Comparison of ENCODE assay signal across 8 mouse cellular contexts in the genomic region with DNA sequence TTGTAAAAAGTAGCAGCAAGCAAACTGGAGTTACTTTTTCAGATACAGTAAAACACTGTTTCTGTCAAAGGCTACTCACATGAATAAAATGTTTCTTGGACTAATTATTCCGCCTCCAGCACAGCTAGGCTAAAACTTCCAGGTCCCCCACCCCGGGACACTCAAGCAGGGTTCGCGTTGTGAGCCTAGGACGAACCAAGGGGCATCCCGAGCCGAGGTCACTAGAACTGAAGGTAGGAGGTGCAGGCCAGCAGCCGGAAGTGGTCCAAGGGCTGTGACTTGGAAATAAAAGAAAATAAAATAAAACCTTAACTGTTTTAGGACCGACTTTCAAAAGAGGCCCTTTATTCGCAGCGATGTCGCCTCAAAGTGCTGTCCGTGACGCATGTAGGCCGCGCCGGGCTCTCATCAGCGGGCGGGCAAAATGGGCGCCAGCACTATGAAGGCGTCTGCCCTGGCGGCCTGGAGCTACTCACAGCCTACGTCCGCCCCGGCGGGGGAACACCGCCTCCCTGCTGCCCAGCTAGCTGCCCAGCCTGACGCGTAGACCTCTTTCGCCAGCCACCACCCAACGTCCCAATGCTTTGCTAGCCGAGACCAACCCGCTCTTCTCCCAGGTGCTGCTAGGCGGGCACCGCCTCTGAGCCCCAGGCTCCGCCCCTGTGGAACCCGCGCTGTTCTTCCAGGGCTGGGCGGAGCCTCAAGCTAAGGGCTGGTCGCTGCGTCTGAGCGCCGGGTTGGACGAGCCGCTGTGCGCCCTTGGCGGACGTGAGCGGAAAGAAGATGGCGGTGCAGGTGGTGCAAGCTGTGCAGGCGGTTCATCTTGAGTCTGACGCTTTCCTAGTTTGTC. TPM values are rescaled to one million over a fixed set of nuclear protein-coding genes. Genes with fewer than 3 reads are reported as not detected.
A peak's percentile ranks its signal among the peaks of the same experiment; 100 is the strongest.
DNase-seq lines count a peak whose midpoint lies in the region; ATAC-seq and TF ChIP-seq lines count a peak whose summit lies in the region.

TSS of gene Cmc4 (minus strand) at position 649 of the 850 bp plus-strand sequence.
TSS of gene Mtcp1 (minus strand) at position 653 of the 850 bp plus-strand sequence.
TSS of gene Brcc3 (plus strand) at position 693 of the 850 bp plus-strand sequence.

- peaks cover 10% of the 10 kb centered on the region for H3K36me3 ChIP-seq in G1E (replicated peaks)
- no peaks in the 10 kb centered on the region; the same call in 1 of the 2 replicates for H3K36me3 ChIP-seq in forebrain, embryonic 16.5 days (ENCODE audit: control insufficient read depth, insufficient read depth)
- H3K36me3 ChIP-seq in lung, embryonic 15.5 days, result no peaks in the 10 kb centered on the region

- peak within 1 kb of the TSS; percentile 89 for H3K27ac ChIP-seq in forebrain, embryonic 16.5 days (ENCODE audit: low read length)
- peak within 1 kb of the TSS; percentile 91 for H3K27ac ChIP-seq in lung, embryonic 15.5 days

- peak within 1 kb of the TSS; percentile 67 for H3K9ac ChIP-seq in forebrain, embryonic 16.5 days (replicated peaks; ENCODE audit: low read depth, low read length)
- H3K9ac ChIP-seq in lung, embryonic 15.5 days, result peak within 1 kb of the TSS; percentile 52

- peak within 1 kb of the TSS; percentile 77 for H3K4me3 ChIP-seq in G1E (ENCODE audit: low read depth, low read length)
- peak within 1 kb of the TSS; percentile 61 for H3K4me3 ChIP-seq in forebrain, embryonic 16.5 days (replicated peaks; ENCODE audit: low read length)
- H3K4me3 ChIP-seq in lung, embryonic 15.5 days, result peak within 1 kb of the TSS; percentile 55

- H3K4me1 ChIP-seq in G1E (ENCODE audit: insufficient read depth, low read depth, low read length), result peaks cover 5% of the 10 kb centered on the region; the same call in 1 of the 2 replicates
- no peaks in the 10 kb centered on the region for H3K4me1 ChIP-seq in forebrain, embryonic 16.5 days (replicated peaks; ENCODE audit: control insufficient read depth, insufficient read depth, low read length)
- H3K4me1 ChIP-seq in lung, embryonic 15.5 days, result no peaks in the 10 kb centered on the region

- H3K27me3 ChIP-seq in G1E (ENCODE audit: insufficient read depth, low read length), result no peaks in the 10 kb centered on the region
- no peaks in the 10 kb centered on the region for H3K27me3 ChIP-seq in forebrain, embryonic 16.5 days (replicated peaks; ENCODE audit: control insufficient read depth, insufficient read depth, low read length)
- H3K27me3 ChIP-seq in lung, embryonic 15.5 days, result no peaks in the 10 kb centered on the region

- ATAC-seq in G1E (ENCODE audit: extremely low read depth, insufficient number of reproducible peaks, low FRiP score, poor library complexity, severe bottlenecking), result peak; percentile 95
- peak; percentile 100 for ATAC-seq in forebrain, embryonic 16.5 days
- peak; percentile 100 for ATAC-seq in lung, embryonic 15.5 days (ENCODE audit: borderline replicate concordance, extremely low read depth, low FRiP score, low TSS enrichment)

- peak; percentile 67 for DNase-seq in G1E (ENCODE audit: low spot score)
- DNase-seq in cerebellum, adult 18-20 months, result peak; percentile 86 to 88
- DNase-seq in heart, postnatal 4 days, result peak; percentile 88
- peak; percentile 78 to 83 for DNase-seq in layer of hippocampus, adult 8-10 months (ENCODE audit: low spot score in 2 of 2)
- DNase-seq in ovary, adult 18-20 months (ENCODE audit: low spot score), result peak; percentile 87
- DNase-seq in thymus, postnatal 0 days (ENCODE audit: low spot score), result peak; percentile 91

- H3K4me2 ChIP-seq in forebrain, embryonic 16.5 days (ENCODE audit: low read length), result peak within 1 kb of the TSS; percentile 51
- peak within 1 kb of the TSS; percentile 50 for H3K4me2 ChIP-seq in lung, embryonic 15.5 days

- no peak for TF ChIP-seq CTCF in G1E (IDR thresholded peaks at IDR 0.05; ENCODE audit: low read depth, low read length)

- no peaks in the 10 kb centered on the region for H3K9me3 ChIP-seq in G1E (replicated peaks)
- H3K9me3 ChIP-seq in forebrain, embryonic 16.5 days (ENCODE audit: control insufficient read depth, low read length), result no peaks in the 10 kb centered on the region
- H3K9me3 ChIP-seq in lung, embryonic 15.5 days, result no peaks in the 10 kb centered on the region

- 12% methylated on average over 52 of the region's 52 CpGs for WGBS in forebrain, embryonic 16.5 days
- 13% methylated on average over 52 of the region's 52 CpGs for WGBS in lung, embryonic 15.5 days

RNA-seq across cellular contexts. Expression of gene Cmc4, which starts in this region (rescaled TPM):
- 25.4 and 38.8 TPM in 2 replicates for total RNA-seq in G1E (2014; fragmentation: Nextera tagmentation)
- total RNA-seq in G1E (2017), result 19.4 and 20.5 TPM in 2 replicates
- 4.6 and 4.8 TPM in 2 replicates for polyA plus RNA-seq in G1E (2012)
- polyA plus RNA-seq in forebrain, embryonic 16.5 days (2015; fragmentation: Nextera tagmentation; extraction: Ambion mirVana), result 24.2 and 26.9 TPM in 2 replicates
- 10 to 100 TPM in 1 of 2 experiments, 1 to 10 TPM in 1; 9.9 to 12.5 TPM for total RNA-seq in heart, postnatal 4 days (2021)
- total RNA-seq in layer of hippocampus, adult 8-10 months (2022), result 10 to 100 TPM; 11.9 to 14.3 (median 12.0) TPM
- polyA plus RNA-seq in lung, embryonic 15.5 days (2015; fragmentation: Nextera tagmentation; extraction: Ambion mirVana), result 22.8 and 23.6 TPM in 2 replicates
- 33.1 and 36.2 TPM in 2 replicates for polyA plus RNA-seq in thymus, postnatal 0 days (2015; fragmentation: Nextera tagmentation; extraction: Ambion mirVana)

RNA-seq across cellular contexts. Expression of gene Mtcp1, which starts in this region (rescaled TPM):
- total RNA-seq in G1E (2014; fragmentation: Nextera tagmentation), result 23.9 and 24.9 TPM in 2 replicates
- 21.5 and 21.6 TPM in 2 replicates for total RNA-seq in G1E (2017)
- polyA plus RNA-seq in G1E (2012), result 0.84 and 0.99 TPM in 2 replicates
- polyA plus RNA-seq in forebrain, embryonic 16.5 days (2015; fragmentation: Nextera tagmentation; extraction: Ambion mirVana), result 10.0 and 11.5 TPM in 2 replicates
- total RNA-seq in heart, postnatal 4 days (2021), result 1 to 10 TPM; 6.0 to 8.1 TPM
- 10 to 100 TPM in 2 of 4 experiments, 1 to 10 TPM in 2; 8.9 to 13.7 (median 10.1) TPM for total RNA-seq in layer of hippocampus, adult 8-10 months (2022)
- 9.8 and 12.0 TPM in 2 replicates for polyA plus RNA-seq in lung, embryonic 15.5 days (2015; fragmentation: Nextera tagmentation; extraction: Ambion mirVana)
- 8.8 and 10.1 TPM in 2 replicates for polyA plus RNA-seq in thymus, postnatal 0 days (2015; fragmentation: Nextera tagmentation; extraction: Ambion mirVana)

RNA-seq across cellular contexts. Expression of gene Brcc3, which starts in this region (rescaled TPM):
- total RNA-seq in G1E (2014; fragmentation: Nextera tagmentation) (54.8 and 55.0 TPM in 2 replicates), G1E (2017) (40.5 and 45.9 TPM in 2 replicates)
- 0.94 and 1.2 TPM in 2 replicates for polyA plus RNA-seq in G1E (2012)
- polyA plus RNA-seq in forebrain, embryonic 16.5 days (2015; fragmentation: Nextera tagmentation; extraction: Ambion mirVana), result 58.0 and 62.3 TPM in 2 replicates
- total RNA-seq in heart, postnatal 4 days (2021), result 10 to 100 TPM; 25.9 to 28.8 TPM
- total RNA-seq in layer of hippocampus, adult 8-10 months (2022), result 10 to 100 TPM; 35.5 to 38.2 (median 36.3) TPM
- polyA plus RNA-seq in lung, embryonic 15.5 days (2015; fragmentation: Nextera tagmentation; extraction: Ambion mirVana), result 66.9 and 69.5 TPM in 2 replicates
- polyA plus RNA-seq in thymus, postnatal 0 days (2015; fragmentation: Nextera tagmentation; extraction: Ambion mirVana), result 59.7 and 71.5 TPM in 2 replicates

Comparison
In these comparisons a context has a peak if more than half of its experiments do, and no peak if none do; other contexts are left out.
1. Peak in every context shown above with its lines: DNase-seq, ATAC-seq, H3K4me3 ChIP-seq and H3K27ac ChIP-seq.
2. RNA of gene Brcc3 (polyA plus RNA-seq): 66.9 to 69.5 TPM in lung, embryonic 15.5 days, 59.7 to 71.5 TPM in thymus, postnatal 0 days and 58.0 to 62.3 TPM in forebrain, embryonic 16.5 days; 0.94 to 1.2 TPM in G1E; every median in the first group is over 10 times any median in the second.